Mouse (Mus musculus): ENCODE results near the gene Hddc3.

Gene Hddc3

GRCm38 (mm10) chr7:80398654-80399444, 55.9 kb downstream of the Hddc3 start:
- DNase-seq (ENCODE audit: low spot score), result no peak

GRCm38 (mm10) chr7:80400099-80400498, 57.2 kb downstream of the Hddc3 start:
- peak; percentile 67 for DNase-seq (ENCODE audit: low spot score)

Data from urinary bladder, postnatal 14 days (tissue).